Mouse (Mus musculus) cortical plate, adult 2 months (tissue): ENCODE measurements at regions not wholly inside any gene's neighbourhood (a gene's known extent, or its start where the extent isn't known, plus 50 kb on each side); places are given as distances from the start of the nearest gene placed in this dataset.

Experiments
- CTCF ChIP-seq: fragments of 200-500 bp; IDR thresholded peaks from 2 replicates; pipeline ENCODE4 v1.5.1; 2011; ENCODE audit warnings: mild to moderate bottlenecking, control low read depth, low read length; ENCODE audit not compliant: insufficient read depth; ENCODE audit errors: extremely low read depth
- POLR2A ChIP-seq: fragments of 200-500 bp; IDR thresholded peaks from 2 replicates; pipeline ENCODE4 v1.6.1; 2011; ENCODE audit warnings: mild to moderate bottlenecking, low read length, control low read depth; ENCODE audit not compliant: insufficient read depth; ENCODE audit errors: extremely low read depth

- no peak for TF ChIP-seq CTCF
- TF ChIP-seq POLR2A: no peak
Observed at GRCm38 (mm10) chr10:17428315-17428714, 294.7 kb upstream of the Cited2 start.
